Mouse (Mus musculus) CH12.LX (cell line): ENCODE measurements at regions not wholly inside any gene's neighbourhood (a gene's known extent, or its start where the extent isn't known, plus 50 kb on each side); places are given as distances from the start of the nearest gene placed in this dataset.

Experiments
- DNase-seq: peaks from one replicate; pipeline ENCODE4 v3.0.0-alpha.2; 2013; ENCODE audit errors: extremely low read depth
- H3K27ac ChIP-seq: 2 replicates; pipeline ENCODE4 v1.5.1; 2012; ENCODE audit warnings: low read depth, mild to moderate bottlenecking, control low read depth, moderate library complexity; ENCODE audit not compliant: insufficient read depth
- H3K27me3 ChIP-seq: replicated peaks from 2 replicates; pipeline ENCODE3; 2012; ENCODE audit warnings: inconsistent platforms
- H3K36me3 ChIP-seq, 2 experiments: replicated peaks in 1 of 2; 2 replicates each; pipeline versions ENCODE3 to v1.6.1; 2012; ENCODE audit warnings: inconsistent platforms in 1 of 2, low read length in 1 of 2, mild to moderate bottlenecking in 1 of 2, mixed read lengths in 1 of 2, moderate library complexity in 1 of 2; ENCODE audit not compliant: control insufficient read depth in 1 of 2, insufficient read depth in 1 of 2
- H3K4me1 ChIP-seq, 2 experiments: 2 replicates each; pipeline ENCODE4 v1.6.1; 2012; ENCODE audit warnings: inconsistent platforms in 1 of 2, moderate library complexity in 1 of 2; ENCODE audit not compliant: insufficient read depth in 2 of 2, control insufficient read depth in 1 of 2
- H3K4me2 ChIP-seq: 2 replicates; pipeline ENCODE4 v1.6.1; 2012; ENCODE audit warnings: low read depth, mild to moderate bottlenecking, control low read depth; ENCODE audit not compliant: poor library complexity, insufficient read depth, severe bottlenecking
- H3K4me3 ChIP-seq, 3 experiments: fragments of 150-350 bp in 1 of 3; sonication (generic) in 1 of 3; replicated peaks in 1 of 3; 2 replicates each; pipeline versions ENCODE3 to v1.5.1; 2011 to 2012; ENCODE audit warnings: low read depth in 2 of 3, low read length in 2 of 3, mild to moderate bottlenecking in 2 of 3, moderate library complexity in 2 of 3, control low read depth in 1 of 3, improper control_type of control experiment in 1 of 3, inconsistent platforms in 1 of 3, mixed read lengths in 1 of 3; ENCODE audit not compliant: poor library complexity in 1 of 3
- H3K79me2 ChIP-seq: replicated peaks from 2 replicates; pipeline ENCODE4 v1.6.1; 2012; ENCODE audit warnings: mild to moderate bottlenecking, moderate library complexity; ENCODE audit not compliant: control insufficient read depth, poor library complexity, insufficient read depth, severe bottlenecking; ENCODE audit errors: extremely low read depth
- H3K9ac ChIP-seq: 2 replicates; pipeline ENCODE4 v1.6.1; 2012; ENCODE audit warnings: low read depth, mild to moderate bottlenecking, control low read depth, moderate library complexity; ENCODE audit not compliant: insufficient read depth
- H3K9me3 ChIP-seq: replicated peaks from 2 replicates; pipeline ENCODE3; 2012; ENCODE audit warnings: low read length, inconsistent platforms, mixed read lengths
- BHLHE40 ChIP-seq: IDR thresholded peaks from 2 replicates; pipeline ENCODE4 v1.6.1; 2011; ENCODE audit warnings: mild to moderate bottlenecking, low read depth, low read length, improper control_type of control experiment
- CHD1 ChIP-seq: IDR thresholded peaks from 2 replicates; pipeline ENCODE4 v1.6.1; 2012; ENCODE audit warnings: low read depth, low read length, improper control_type of control experiment, inconsistent platforms
- CHD2 ChIP-seq: IDR thresholded peaks from 2 replicates; pipeline ENCODE4 v1.6.1; 2011; ENCODE audit warnings: low read length, improper control_type of control experiment
- CTCF ChIP-seq, 2 experiments: IDR thresholded peaks in 1 of 2; conservative IDR thresholded peaks in 1 of 2; 2 replicates each; pipeline ENCODE4 v1.5.1; 2011 to 2012; ENCODE audit warnings: low read depth in 2 of 2, low read length in 2 of 2, improper control_type of control experiment in 1 of 2, inconsistent platforms in 1 of 2, mild to moderate bottlenecking in 1 of 2, moderate library complexity in 1 of 2
- EP300 ChIP-seq: IDR thresholded peaks from 2 replicates; pipeline ENCODE4 v1.6.1; 2011; ENCODE audit warnings: low read length, improper control_type of control experiment
- HCFC1 ChIP-seq: IDR thresholded peaks from 2 replicates; pipeline ENCODE4 v1.6.1; 2012; ENCODE audit warnings: low read depth, mild to moderate bottlenecking, inconsistent platforms, low read length, improper control_type of control experiment
- IRF4 ChIP-seq: IDR thresholded peaks from 2 replicates; pipeline ENCODE4 v1.6.1; 2014; ENCODE audit warnings: low read depth, mild to moderate bottlenecking, inconsistent platforms, low read length, improper control_type of control experiment
- JUN ChIP-seq: IDR thresholded peaks from 2 replicates; pipeline ENCODE4 v1.6.1; 2011; ENCODE audit warnings: low read depth, mild to moderate bottlenecking, low read length, improper control_type of control experiment, moderate library complexity; ENCODE audit not compliant: insufficient read depth
- KAT2A ChIP-seq: IDR thresholded peaks from 2 replicates; pipeline ENCODE4 v1.6.1; 2012; ENCODE audit warnings: low read length, improper control_type of control experiment, inconsistent platforms; ENCODE audit not compliant: insufficient replicate concordance
- MAX ChIP-seq: IDR thresholded peaks from 2 replicates; pipeline ENCODE4 v1.6.1; 2011; ENCODE audit warnings: low read length, improper control_type of control experiment
- MXI1 ChIP-seq: IDR thresholded peaks from 2 replicates; pipeline ENCODE4 v1.6.1; 2011; ENCODE audit warnings: mild to moderate bottlenecking, low read depth, low read length, improper control_type of control experiment
- PAX5 ChIP-seq: IDR thresholded peaks from 2 replicates; pipeline ENCODE4 v1.6.1; 2012; ENCODE audit warnings: low read length, inconsistent platforms, mixed read lengths
- POLR2A ChIP-seq: IDR thresholded peaks from 2 replicates; pipeline ENCODE4 v1.6.1; 2011; ENCODE audit warnings: low read depth, mild to moderate bottlenecking, improper control_type of control experiment, low read length
- RAD21 ChIP-seq: IDR thresholded peaks from 2 replicates; pipeline ENCODE4 v1.6.1; 2011; ENCODE audit warnings: low read depth, mild to moderate bottlenecking, low read length, improper control_type of control experiment, moderate library complexity
- RCOR1 ChIP-seq: conservative IDR thresholded peaks from 2 replicates; pipeline ENCODE4 v1.6.1; 2012; ENCODE audit warnings: low read depth, mild to moderate bottlenecking, inconsistent platforms, low read length, improper control_type of control experiment
- TBP ChIP-seq: conservative IDR thresholded peaks from 2 replicates; pipeline ENCODE4 v1.6.1; 2011; ENCODE audit warnings: low read depth, low read length, improper control_type of control experiment
- TCF12 ChIP-seq: IDR thresholded peaks from 2 replicates; pipeline ENCODE4 v1.6.1; 2014; ENCODE audit warnings: low read depth, mild to moderate bottlenecking, inconsistent platforms, low read length, improper control_type of control experiment
- UBTF ChIP-seq: IDR thresholded peaks from 2 replicates; pipeline ENCODE4 v1.6.1; 2012; ENCODE audit warnings: low read depth, mild to moderate bottlenecking, inconsistent platforms, low read length, improper control_type of control experiment, moderate library complexity
- USF1 ChIP-seq: IDR thresholded peaks from 2 replicates; pipeline ENCODE4 v1.6.1; 2014; ENCODE audit warnings: low read depth, mild to moderate bottlenecking, inconsistent platforms, low read length, improper control_type of control experiment
- ZC3H11A ChIP-seq: IDR thresholded peaks from 2 replicates; pipeline ENCODE4 v1.6.1; 2012; ENCODE audit warnings: low read depth, mild to moderate bottlenecking, inconsistent platforms, low read length, improper control_type of control experiment
- ZMIZ1 ChIP-seq: IDR thresholded peaks from 2 replicates; pipeline ENCODE4 v1.6.1; 2012; ENCODE audit warnings: low read depth, mild to moderate bottlenecking, inconsistent platforms, low read length, improper control_type of control experiment
- ZNF384 ChIP-seq: IDR thresholded peaks from 2 replicates; pipeline ENCODE4 v1.6.1; 2012; ENCODE audit warnings: low read depth, low read length, improper control_type of control experiment, inconsistent platforms
- dilution Hi-C: fragments of 300-500 bp; cut with MboI; formaldehyde crosslinking; loops from 2 replicates; pipeline ENCODE4 v1.14.3; 2020; ENCODE audit warnings: low sequenced_read_pairs; ENCODE audit not compliant: extremely low pct_unique_long_range_greater_than_20kb, extremely low pct_ligation_motif_present
- in situ Hi-C: fragments of 300-500 bp; cut with MboI; formaldehyde crosslinking; loops from 3 replicates; pipeline ENCODE4 v1.14.3; 2019; ENCODE audit warnings: low sequenced_read_pairs, low pct_ligation_motif_present, low pct_unique_long_range_greater_than_20kb, mixed read lengths

DNA sequence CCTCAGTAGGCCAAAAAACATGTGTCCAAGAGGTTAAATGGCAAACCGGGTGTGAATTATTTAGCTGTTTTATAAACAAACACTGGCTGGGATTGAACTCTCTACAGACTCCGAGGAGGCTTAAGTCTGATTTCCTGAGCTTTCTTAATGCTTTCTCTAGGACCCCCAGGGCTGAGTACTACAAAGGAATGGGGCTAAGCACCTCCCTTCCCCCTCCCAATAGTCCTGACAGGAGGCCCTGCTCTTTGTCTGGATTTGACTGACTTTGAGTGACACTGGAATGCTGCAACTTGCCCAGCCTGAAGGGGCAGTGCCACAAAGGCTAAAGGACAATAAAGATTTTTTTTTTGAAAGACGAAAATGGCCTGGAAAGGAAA is 647.1 kb downstream of the Adgrl2 start:
- no peaks in the 10 kb centered on the region for H3K9me3 ChIP-seq
- H3K79me2 ChIP-seq = no peaks in the 10 kb centered on the region
- dilution Hi-C loops = no loop called here
- DNase-seq = no peak
- no peak overlapping the region for H3K27ac ChIP-seq
- no peak overlapping the region for H3K4me2 ChIP-seq
- H3K27me3 ChIP-seq = no peaks in the 10 kb centered on the region
- no peak overlapping the region for H3K4me3 ChIP-seq
- no peak for TF ChIP-seq IRF4
- no peak for TF ChIP-seq ZC3H11A
- no peak for TF ChIP-seq UBTF
- TF ChIP-seq JUN = no peak
- TF ChIP-seq EP300 = no peak
- TF ChIP-seq CHD2 = no peak
- no peak for TF ChIP-seq USF1
- TF ChIP-seq TBP = no peak
- TF ChIP-seq BHLHE40 = no peak
- no peak for TF ChIP-seq POLR2A
- TF ChIP-seq RCOR1 = no peak
- TF ChIP-seq ZMIZ1 = no peak
- no peak for TF ChIP-seq MXI1
- no peak for TF ChIP-seq CTCF (conservative IDR thresholded peaks at IDR 0.05 in 1 of 2, IDR thresholded peaks at IDR 0.05 in 1 of 2; ENCODE audit: low read depth in 2 of 2, low read length in 2 of 2)
- in situ Hi-C loops = no loop called here
- no peaks in the 10 kb centered on the region for H3K36me3 ChIP-seq
- H3K9ac ChIP-seq = no peak overlapping the region
- H3K4me1 ChIP-seq = no peaks in the 10 kb centered on the region

DNA sequence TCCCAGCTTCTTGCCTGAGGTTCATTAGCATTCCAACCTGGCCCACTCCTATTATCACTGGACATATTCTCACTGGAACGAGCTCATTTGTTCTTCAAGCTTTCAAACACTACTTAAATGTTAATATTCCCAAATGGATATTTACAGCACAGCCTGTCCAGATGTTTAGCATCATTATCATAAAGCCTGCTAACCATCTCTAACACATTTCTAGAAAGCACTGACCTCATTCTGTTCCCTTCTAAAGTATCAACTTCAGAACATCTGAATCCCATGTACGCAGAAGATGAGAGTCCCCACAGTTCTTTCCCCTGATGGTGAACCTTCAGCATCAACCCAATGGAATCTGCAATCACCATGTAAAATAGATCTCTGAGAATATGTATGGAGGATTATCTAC is 651.1 kb downstream of the Adgrl2 start:
- H3K27me3 ChIP-seq = no peaks in the 10 kb centered on the region
- no peak overlapping the region for H3K4me3 ChIP-seq
- no peaks in the 10 kb centered on the region for H3K9me3 ChIP-seq
- in situ Hi-C loops = no loop called here
- no peaks in the 10 kb centered on the region for H3K79me2 ChIP-seq
- H3K27ac ChIP-seq = no peak overlapping the region
- H3K9ac ChIP-seq = no peak overlapping the region
- dilution Hi-C loops = no loop called here
- H3K4me1 ChIP-seq = peaks cover 0 to 14% of the 10 kb centered on the region in 2 experiments; a peak in 2 of 4 replicates
- H3K4me2 ChIP-seq = no peak overlapping the region
- no peak for DNase-seq
- TF ChIP-seq USF1 = no peak
- no peak for TF ChIP-seq TCF12
- no peak for TF ChIP-seq RAD21
- TF ChIP-seq HCFC1 = no peak
- TF ChIP-seq MAX = no peak
- no peak for TF ChIP-seq KAT2A
- no peak for TF ChIP-seq PAX5
- TF ChIP-seq POLR2A = no peak
- TF ChIP-seq ZNF384 = no peak
- TF ChIP-seq ZMIZ1 = no peak
- TF ChIP-seq ZC3H11A = no peak
- TF ChIP-seq CHD1 = no peak
- H3K36me3 ChIP-seq = no peaks in the 10 kb centered on the region
